Mouse (Mus musculus): Measurements from ENCODE around the gene Celsr2. TPM values are rescaled to one million over a fixed set of nuclear protein-coding genes. Genes with fewer than 3 reads are reported as not detected.

Gene Celsr2
- 2.6 and 3.0 TPM in 2 replicates for polyA plus RNA-seq (2015; fragmentation: Nextera tagmentation; extraction: Ambion mirVana)

GRCm38 (mm10) chr3:108414857-108415830 is at the start of gene Celsr2:
TSS of gene Celsr2 (minus strand) at chr3:108415552.
- peaks cover 7% of the 10 kb centered on the region for H3K36me3 ChIP-seq (ENCODE audit: control insufficient read depth, insufficient read depth, low read length)
- H3K9ac ChIP-seq (ENCODE audit: low read depth, low read length), result peak within 1 kb of the TSS; percentile 74
- H3K4me2 ChIP-seq (ENCODE audit: low read depth, low read length), result peak within 1 kb of the TSS; percentile 100
- peaks cover 4% of the 10 kb centered on the region; the same call in 1 of the 2 replicates for H3K4me1 ChIP-seq (ENCODE audit: control insufficient read depth, insufficient read depth, low read length)
- peak within 1 kb of the TSS; percentile 79 for H3K4me3 ChIP-seq (ENCODE audit: low read length)
- ATAC-seq, result peak; percentile 60
- H3K27ac ChIP-seq (ENCODE audit: low read length), result no peak within 1 kb of the TSS
- no peaks in the 10 kb centered on the region for H3K27me3 ChIP-seq (replicated peaks; ENCODE audit: control insufficient read depth, insufficient read depth, low read length)
- WGBS, result 7% methylated on average over 61 of the region's 67 CpGs
- H3K9me3 ChIP-seq (ENCODE audit: control insufficient read depth, low read length), result peaks cover 12% of the 10 kb centered on the region

GRCm38 (mm10) chr3:108458866-108459265 is 43.5 kb upstream of the Celsr2 start:
- Histone ChIP-seq H3K27ac (ENCODE audit: low read length) (peak overlapping the region; percentile 18; the same call in 1 of the 2 replicates), H3K4me2 (ENCODE audit: low read depth, low read length) (peak overlapping the region; percentile 32), H3K9me3 (ENCODE audit: control insufficient read depth, low read length) (no peaks in the 10 kb centered on the region), H3K4me3 (ENCODE audit: low read length) (peak overlapping the region; percentile 11; the same call in 1 of the 2 replicates), H3K27me3 (replicated peaks; ENCODE audit: control insufficient read depth, insufficient read depth, low read length) (no peaks in the 10 kb centered on the region), H3K9ac (ENCODE audit: low read depth, low read length) (peak overlapping the region; percentile 49), H3K4me1 (ENCODE audit: control insufficient read depth, insufficient read depth, low read length) (0 out of 2 replicates have a peak, but pooled peaks cover 8% of the 10 kb centered on the region), H3K36me3 (ENCODE audit: control insufficient read depth, insufficient read depth, low read length) (no peaks in the 10 kb centered on the region)
- ATAC-seq, result peak; percentile 95
- 24% methylated on average over 10 of the region's 10 CpGs for WGBS

GRCm38 (mm10) chr3:108458380-108458779 is 43.0 kb upstream of the Celsr2 start:
- ATAC-seq, result peak; percentile 58
- 57% methylated on average over 14 of the region's 14 CpGs for WGBS
- Histone ChIP-seq H3K9me3 (ENCODE audit: control insufficient read depth, low read length) (no peaks in the 10 kb centered on the region), H3K36me3 (ENCODE audit: control insufficient read depth, insufficient read depth, low read length) (no peaks in the 10 kb centered on the region), H3K27me3 (replicated peaks; ENCODE audit: control insufficient read depth, insufficient read depth, low read length) (no peaks in the 10 kb centered on the region), H3K9ac (ENCODE audit: low read depth, low read length) (peak overlapping the region; percentile 49), H3K4me3 (ENCODE audit: low read length) (peak overlapping the region; percentile 11; the same call in 1 of the 2 replicates), H3K27ac (ENCODE audit: low read length) (peak overlapping the region; percentile 18; the same call in 1 of the 2 replicates), H3K4me2 (ENCODE audit: low read depth, low read length) (peak overlapping the region; percentile 32), H3K4me1 (ENCODE audit: control insufficient read depth, insufficient read depth, low read length) (0 out of 2 replicates have a peak, but pooled peaks cover 8% of the 10 kb centered on the region)

GRCm38 (mm10) chr3:108454172-108454571 is 38.8 kb upstream of the Celsr2 start:
- no peak overlapping the region for H3K4me2 ChIP-seq (ENCODE audit: low read depth, low read length)
- 76% methylated on average over 1 of the region's 1 CpGs for WGBS
- no peaks in the 10 kb centered on the region for H3K36me3 ChIP-seq (ENCODE audit: control insufficient read depth, insufficient read depth, low read length)
- H3K27me3 ChIP-seq (replicated peaks; ENCODE audit: control insufficient read depth, insufficient read depth, low read length), result no peaks in the 10 kb centered on the region
- H3K9ac ChIP-seq (ENCODE audit: low read depth, low read length), result no peak overlapping the region
- no peak overlapping the region for H3K27ac ChIP-seq (ENCODE audit: low read length)
- H3K4me3 ChIP-seq (ENCODE audit: low read length), result no peak overlapping the region
- 0 out of 2 replicates have a peak, but pooled peaks cover 8% of the 10 kb centered on the region for H3K4me1 ChIP-seq (ENCODE audit: control insufficient read depth, insufficient read depth, low read length)
- H3K9me3 ChIP-seq (ENCODE audit: control insufficient read depth, low read length), result no peaks in the 10 kb centered on the region
- no peak for ATAC-seq

GRCm38 (mm10) chr3:108451969-108452368 is 36.6 kb upstream of the Celsr2 start:
- H3K36me3 ChIP-seq (ENCODE audit: control insufficient read depth, insufficient read depth, low read length), result no peaks in the 10 kb centered on the region

GRCm38 (mm10) chr3:108445366-108445705 is 30.0 kb upstream of the Celsr2 start:
- H3K4me2 ChIP-seq (ENCODE audit: low read depth, low read length), result peak overlapping the region; percentile 86
- peak; percentile 22 for ATAC-seq
- H3K4me1 ChIP-seq (ENCODE audit: control insufficient read depth, insufficient read depth, low read length), result peaks cover 8% of the 10 kb centered on the region; the same call in 1 of the 2 replicates
- no peaks in the 10 kb centered on the region for H3K27me3 ChIP-seq (replicated peaks; ENCODE audit: control insufficient read depth, insufficient read depth, low read length)
- H3K4me3 ChIP-seq (ENCODE audit: low read length), result peak overlapping the region; percentile 75
- peak overlapping the region; percentile 83 for H3K27ac ChIP-seq (ENCODE audit: low read length)
- H3K9ac ChIP-seq (ENCODE audit: low read depth, low read length), result peak overlapping the region; percentile 84
- 16% methylated on average over 6 of the region's 6 CpGs for WGBS
- H3K36me3 ChIP-seq (ENCODE audit: control insufficient read depth, insufficient read depth, low read length), result no peaks in the 10 kb centered on the region
- no peaks in the 10 kb centered on the region for H3K9me3 ChIP-seq (ENCODE audit: control insufficient read depth, low read length)

More at GRCm38 (mm10) chr3:108451969-108452368, 36.6 kb upstream of the Celsr2 start:
- Histone ChIP-seq H3K4me2 (ENCODE audit: low read depth, low read length) (no peak overlapping the region), H3K4me1 (ENCODE audit: control insufficient read depth, insufficient read depth, low read length) (no peaks in the 10 kb centered on the region), H3K27me3 (replicated peaks; ENCODE audit: control insufficient read depth, insufficient read depth, low read length) (no peaks in the 10 kb centered on the region), H3K4me3 (ENCODE audit: low read length) (no peak overlapping the region), H3K9me3 (ENCODE audit: control insufficient read depth, low read length) (no peaks in the 10 kb centered on the region), H3K27ac (ENCODE audit: low read length) (no peak overlapping the region), H3K9ac (ENCODE audit: low read depth, low read length) (no peak overlapping the region)
- WGBS, result 88% methylated on average over 2 of the region's 2 CpGs
- no peak for ATAC-seq

GRCm38 (mm10) chr3:108444698-108445365 is 29.5 kb upstream of the Celsr2 start, which contains the start of gene Sars:
TSS of gene Sars (minus strand) at chr3:108445209.
- peak within 1 kb of the TSS; percentile 75 for H3K4me3 ChIP-seq (ENCODE audit: low read length)
- ATAC-seq, result peak; percentile 98
- H3K4me2 ChIP-seq (ENCODE audit: low read depth, low read length), result peak within 1 kb of the TSS; percentile 86
- no peaks in the 10 kb centered on the region for H3K36me3 ChIP-seq (ENCODE audit: control insufficient read depth, insufficient read depth, low read length)
- under 1% methylated on average over 41 of the region's 41 CpGs for WGBS
- H3K4me1 ChIP-seq (ENCODE audit: control insufficient read depth, insufficient read depth, low read length), result peaks cover 8% of the 10 kb centered on the region; the same call in 1 of the 2 replicates
- H3K27ac ChIP-seq (ENCODE audit: low read length), result peak within 1 kb of the TSS; percentile 83
- peak within 1 kb of the TSS; percentile 84 for H3K9ac ChIP-seq (ENCODE audit: low read depth, low read length)
- no peaks in the 10 kb centered on the region for H3K9me3 ChIP-seq (ENCODE audit: control insufficient read depth, low read length)
- no peaks in the 10 kb centered on the region for H3K27me3 ChIP-seq (replicated peaks; ENCODE audit: control insufficient read depth, insufficient read depth, low read length)

- H3K9me3 ChIP-seq (ENCODE audit: control insufficient read depth, low read length), result no peaks in the 10 kb centered on the region
- no peaks in the 10 kb centered on the region for H3K27me3 ChIP-seq (replicated peaks; ENCODE audit: control insufficient read depth, insufficient read depth, low read length)
- WGBS, result 15% methylated on average over 8 of the region's 8 CpGs
- peak overlapping the region; percentile 83 for H3K27ac ChIP-seq (ENCODE audit: low read length)
- H3K4me3 ChIP-seq (ENCODE audit: low read length), result peak overlapping the region; percentile 75
- peaks cover 8% of the 10 kb centered on the region; the same call in 1 of the 2 replicates for H3K4me1 ChIP-seq (ENCODE audit: control insufficient read depth, insufficient read depth, low read length)
- peak overlapping the region; percentile 86 for H3K4me2 ChIP-seq (ENCODE audit: low read depth, low read length)
- peak; percentile 62 for ATAC-seq
- H3K36me3 ChIP-seq (ENCODE audit: control insufficient read depth, insufficient read depth, low read length), result no peaks in the 10 kb centered on the region
- peak overlapping the region; percentile 84 for H3K9ac ChIP-seq (ENCODE audit: low read depth, low read length)
Observed at GRCm38 (mm10) chr3:108444029-108444428, 28.7 kb upstream of the Celsr2 start.

GRCm38 (mm10) chr3:108436380-108436714 is 21.0 kb upstream of the Celsr2 start:
- Histone ChIP-seq H3K27me3 (replicated peaks; ENCODE audit: control insufficient read depth, insufficient read depth, low read length) (no peaks in the 10 kb centered on the region), H3K4me2 (ENCODE audit: low read depth, low read length) (no peak overlapping the region), H3K9me3 (ENCODE audit: control insufficient read depth, low read length) (no peaks in the 10 kb centered on the region), H3K4me1 (ENCODE audit: control insufficient read depth, insufficient read depth, low read length) (no peaks in the 10 kb centered on the region), H3K27ac (ENCODE audit: low read length) (no peak overlapping the region), H3K4me3 (ENCODE audit: low read length) (no peak overlapping the region), H3K36me3 (ENCODE audit: control insufficient read depth, insufficient read depth, low read length) (peaks cover 8% of the 10 kb centered on the region; the same call in 1 of the 2 replicates), H3K9ac (ENCODE audit: low read depth, low read length) (no peak overlapping the region)
- ATAC-seq, result no peak
- WGBS, result 82% methylated on average over 7 of the region's 7 CpGs

All from intestine, embryonic 16.5 days (tissue).